Mouse (Mus musculus): Measurements from ENCODE around the gene Cyp17a1. TPM values are rescaled to one million over a fixed set of nuclear protein-coding genes. Genes with fewer than 3 reads are reported as not detected.

Gene Cyp17a1
- 106 and 193 TPM in 2 replicates for total RNA-seq (2014; rRNA removed)
- polyA plus RNA-seq (2012; rRNA removed) = 85.1 and 113 TPM in 2 replicates

GRCm38 (mm10) chr19:46672766-46673418, at the start of gene Cyp17a1:
Gene Cyp17a1, minus strand, starts transcription at chr19:46673172.
- Histone ChIP-seq H3K27ac (replicated peaks; ENCODE audit: insufficient read depth, low read depth, low read length) (peak within 1 kb of the TSS; percentile 50), H3K79me2 (ENCODE audit: control insufficient read depth, insufficient read depth, low read length) (no peaks in the 10 kb centered on the region), H3K27me3 (ENCODE audit: control insufficient read depth, insufficient read depth, low read length) (no peaks in the 10 kb centered on the region), H3K9ac (ENCODE audit: low read depth, low read length) (peak within 1 kb of the TSS; percentile 45; the same call in 1 of the 2 replicates), H3K36me3 (ENCODE audit: control insufficient read depth, insufficient read depth, low read length) (no peaks in the 10 kb centered on the region), H3K4me3 (ENCODE audit: insufficient read depth, low read depth, low read length) (no peak within 1 kb of the TSS), H3K4me1 (ENCODE audit: control insufficient read depth, insufficient read depth, low read length) (peaks cover 32% of the 10 kb centered on the region)
- TF ChIP-seq CTCF (IDR thresholded peaks at IDR 0.05; ENCODE audit: low read depth, low read length) = no peak
- no peak for TF ChIP-seq POLR2A (IDR thresholded peaks at IDR 0.05; ENCODE audit: extremely low read depth, insufficient read depth, low read length)
- peak; percentile 100 for DNase-seq (ENCODE audit: extremely low read depth, low read depth, low spot score)
- WGBS = 22% methylated on average over 5 of the region's 5 CpGs

DNA sequence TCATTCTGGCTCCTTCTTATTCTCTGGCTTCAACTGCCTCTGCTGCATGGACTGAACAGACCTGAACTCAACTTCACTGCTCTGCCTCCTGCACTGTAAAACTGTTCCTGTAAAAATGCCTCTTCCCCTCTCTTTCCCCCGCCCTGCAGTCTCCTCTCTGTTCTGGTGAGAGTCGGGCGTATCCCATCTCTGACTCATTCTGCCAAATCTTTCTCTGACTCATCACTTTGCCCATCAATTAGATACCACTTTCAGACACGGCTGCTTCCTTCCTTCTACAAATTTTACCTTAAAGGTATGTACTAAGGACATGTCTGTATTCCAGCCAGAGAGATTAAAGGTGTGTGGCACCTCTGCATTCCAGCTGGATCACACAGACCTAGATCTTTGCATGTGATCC, 45.2 kb upstream of the Cyp17a1 start:
- no peak overlapping the region for H3K9ac ChIP-seq (ENCODE audit: low read depth, low read length)
- 84% methylated on average over 4 of the region's 4 CpGs for WGBS

GRCm38 (mm10) chr19:46715016-46715415, 42.0 kb upstream of the Cyp17a1 start:
- Histone ChIP-seq H3K27ac (replicated peaks; ENCODE audit: insufficient read depth, low read depth, low read length) (no peak overlapping the region), H3K36me3 (ENCODE audit: control insufficient read depth, insufficient read depth, low read length) (peaks cover 33% of the 10 kb centered on the region), H3K79me2 (ENCODE audit: control insufficient read depth, insufficient read depth, low read length) (no peaks in the 10 kb centered on the region), H3K27me3 (ENCODE audit: control insufficient read depth, insufficient read depth, low read length) (no peaks in the 10 kb centered on the region), H3K9ac (ENCODE audit: low read depth, low read length) (no peak overlapping the region), H3K4me1 (ENCODE audit: control insufficient read depth, insufficient read depth, low read length) (peaks cover 6% of the 10 kb centered on the region; the same call in 1 of the 2 replicates), H3K4me3 (ENCODE audit: insufficient read depth, low read depth, low read length) (no peak overlapping the region)
- WGBS = 54% methylated on average over 8 of the region's 8 CpGs
- no peak for DNase-seq (ENCODE audit: extremely low read depth, low read depth, low spot score)
- TF ChIP-seq CTCF (IDR thresholded peaks at IDR 0.05; ENCODE audit: low read depth, low read length) = no peak
- TF ChIP-seq POLR2A (IDR thresholded peaks at IDR 0.05; ENCODE audit: extremely low read depth, insufficient read depth, low read length) = no peak

More for the DNA sequence above, 45.2 kb upstream of the Cyp17a1 start:
- TF ChIP-seq POLR2A (IDR thresholded peaks at IDR 0.05; ENCODE audit: extremely low read depth, insufficient read depth, low read length) (no peak), CTCF (IDR thresholded peaks at IDR 0.05; ENCODE audit: low read depth, low read length) (no peak)
- Histone ChIP-seq H3K27me3 (ENCODE audit: control insufficient read depth, insufficient read depth, low read length) (no peaks in the 10 kb centered on the region), H3K4me1 (ENCODE audit: control insufficient read depth, insufficient read depth, low read length) (peaks cover 6% of the 10 kb centered on the region; the same call in 1 of the 2 replicates), H3K79me2 (ENCODE audit: control insufficient read depth, insufficient read depth, low read length) (no peaks in the 10 kb centered on the region), H3K36me3 (ENCODE audit: control insufficient read depth, insufficient read depth, low read length) (peaks cover 41% of the 10 kb centered on the region), H3K27ac (replicated peaks; ENCODE audit: insufficient read depth, low read depth, low read length) (no peak overlapping the region), H3K4me3 (ENCODE audit: insufficient read depth, low read depth, low read length) (no peak overlapping the region)
- no peak for DNase-seq (ENCODE audit: extremely low read depth, low read depth, low spot score)

GRCm38 (mm10) chr19:46714234-46714633, 41.3 kb upstream of the Cyp17a1 start:
- H3K79me2 ChIP-seq (ENCODE audit: control insufficient read depth, insufficient read depth, low read length) = no peaks in the 10 kb centered on the region
- 52% methylated on average over 8 of the region's 8 CpGs for WGBS
- H3K27ac ChIP-seq (replicated peaks; ENCODE audit: insufficient read depth, low read depth, low read length) = 0 out of 2 replicates have a peak overlapping the region, but pooled peaks have one; percentile 8
- no peaks in the 10 kb centered on the region for H3K27me3 ChIP-seq (ENCODE audit: control insufficient read depth, insufficient read depth, low read length)
- H3K9ac ChIP-seq (ENCODE audit: low read depth, low read length) = no peak overlapping the region
- no peak overlapping the region for H3K4me3 ChIP-seq (ENCODE audit: insufficient read depth, low read depth, low read length)
- H3K4me1 ChIP-seq (ENCODE audit: control insufficient read depth, insufficient read depth, low read length) = peaks cover 6% of the 10 kb centered on the region; the same call in 1 of the 2 replicates
- TF ChIP-seq CTCF (IDR thresholded peaks at IDR 0.05; ENCODE audit: low read depth, low read length) = no peak
- no peak for TF ChIP-seq POLR2A (IDR thresholded peaks at IDR 0.05; ENCODE audit: extremely low read depth, insufficient read depth, low read length)
- peaks cover 31% of the 10 kb centered on the region for H3K36me3 ChIP-seq (ENCODE audit: control insufficient read depth, insufficient read depth, low read length)
- DNase-seq (ENCODE audit: extremely low read depth, low read depth, low spot score) = peak; percentile 65

- 89% methylated on average over 4 of the region's 4 CpGs for WGBS
- no peak overlapping the region for H3K27ac ChIP-seq (replicated peaks; ENCODE audit: insufficient read depth, low read depth, low read length)
- TF ChIP-seq POLR2A (IDR thresholded peaks at IDR 0.05; ENCODE audit: extremely low read depth, insufficient read depth, low read length) (no peak), CTCF (IDR thresholded peaks at IDR 0.05; ENCODE audit: low read depth, low read length) (no peak)
- H3K36me3 ChIP-seq (ENCODE audit: control insufficient read depth, insufficient read depth, low read length) = peaks cover 16% of the 10 kb centered on the region
- no peaks in the 10 kb centered on the region for H3K79me2 ChIP-seq (ENCODE audit: control insufficient read depth, insufficient read depth, low read length)
- H3K9ac ChIP-seq (ENCODE audit: low read depth, low read length) = no peak overlapping the region
- no peak overlapping the region for H3K4me3 ChIP-seq (ENCODE audit: insufficient read depth, low read depth, low read length)
- DNase-seq (ENCODE audit: extremely low read depth, low read depth, low spot score) = no peak
- H3K4me1 ChIP-seq (ENCODE audit: control insufficient read depth, insufficient read depth, low read length) = peaks cover 21% of the 10 kb centered on the region; the same call in 1 of the 2 replicates
- no peaks in the 10 kb centered on the region for H3K27me3 ChIP-seq (ENCODE audit: control insufficient read depth, insufficient read depth, low read length)
Observed at GRCm38 (mm10) chr19:46710614-46711013, 37.6 kb upstream of the Cyp17a1 start.

Data from liver, adult 2 months (tissue).